Mouse (Mus musculus) megakaryocyte progenitor cell, adult 5-6 weeks (primary cell): ENCODE measurements around the gene Vsx1. TPM values are rescaled to one million over a fixed set of nuclear protein-coding genes. Genes with fewer than 3 reads are reported as not detected.

Source experiments
- ATAC-seq: replicated peaks from 2 replicates; pipeline ENCODE4 v1.8.0; 2016; ENCODE audit warnings: mild to moderate bottlenecking, moderate TSS enrichment, inconsistent platforms; ENCODE audit not compliant: poor library complexity
- total RNA-seq, 2 experiments: library from RNA; stranded (forward) in 1 of 2; stranded (reverse) in 1 of 2; fragments of 157-497, 149-512 nt in 1 of 2; fragments of 200-1000 nt in 1 of 2; gene quantifications; 2 replicates each; pipeline versions ENCODE4 v1.2.3 to v1.2.4; 2015 to 2017

The Vsx1 gene
- total RNA-seq, 2 experiments from 2014 or later: not detected

GRCm38 (mm10) chr2:150667820-150668766 lies 21.1 kb downstream of the Vsx1 start, which contains the start of gene Acss1:
Acss1 (minus strand) TSS chr2:150668500.
- ATAC-seq: peak; percentile 33

- ATAC-seq: peak; percentile 29
Observed at GRCm38 (mm10) chr2:150667065-150667819, 21.9 kb downstream of the Vsx1 start.

DNA sequence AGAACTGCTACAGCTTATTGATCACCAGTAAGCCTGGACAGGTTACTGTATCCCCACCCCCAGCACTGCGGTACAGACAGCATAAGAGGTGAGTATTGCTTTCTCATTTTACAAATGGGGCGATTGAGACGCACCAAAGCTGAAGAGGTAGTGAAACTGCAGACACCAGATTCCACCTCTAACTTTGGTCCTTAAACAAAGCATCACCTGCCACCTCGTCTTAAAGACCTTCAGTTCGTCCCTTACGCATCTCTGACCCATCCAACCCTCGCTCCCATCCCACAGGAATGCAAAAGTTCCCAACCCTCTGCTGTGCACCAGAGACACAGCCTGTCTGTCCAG lies 22.5 kb downstream of the Vsx1 start:
- ATAC-seq: no peak

DNA sequence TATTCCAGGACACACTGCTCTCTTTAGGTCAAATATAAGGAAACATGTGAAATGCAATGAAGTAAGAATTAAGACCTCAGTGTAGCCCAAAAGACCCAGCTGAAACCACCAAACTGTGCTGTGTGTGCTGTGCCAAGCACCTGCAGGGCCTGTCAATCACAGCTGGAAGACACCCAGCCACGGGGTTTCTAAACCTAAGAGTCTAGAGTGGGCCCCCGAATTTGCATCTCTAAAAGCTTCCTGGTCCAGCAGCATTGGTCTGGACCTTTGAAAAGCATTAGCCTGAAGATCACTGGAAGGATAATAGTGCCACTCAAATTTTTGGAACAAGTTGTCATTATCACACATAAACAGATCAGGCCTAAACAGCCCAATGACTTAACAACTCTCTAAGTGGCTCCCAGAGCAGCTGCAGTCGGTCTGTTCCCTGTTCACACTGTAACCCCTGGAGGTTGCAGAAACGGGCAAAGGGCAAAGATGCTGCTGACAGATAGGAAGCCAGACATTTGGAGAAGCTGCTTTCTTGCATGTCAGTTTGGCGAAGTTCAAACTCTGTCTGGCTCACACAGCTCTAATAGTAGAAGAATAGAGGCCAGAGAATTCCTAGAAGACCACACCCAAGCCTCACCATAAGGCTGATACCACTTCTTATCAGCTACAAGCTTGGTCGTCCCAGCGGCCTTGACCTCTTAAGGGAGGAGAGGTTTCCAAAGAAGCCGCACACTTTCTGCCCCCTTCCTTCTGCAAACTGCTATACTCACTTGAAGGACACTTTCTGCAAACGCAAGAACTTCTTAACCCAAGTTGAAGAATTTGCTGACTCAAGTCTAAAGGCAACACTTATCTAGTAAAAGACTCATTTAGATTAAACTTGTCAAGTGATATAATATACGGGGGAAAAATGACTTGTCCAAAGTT lies 23.4 kb downstream of the Vsx1 start:
- ATAC-seq: peak; percentile 37

GRCm38 (mm10) chr2:150665006-150665405 lies 24.2 kb downstream of the Vsx1 start:
- ATAC-seq: no peak

DNA sequence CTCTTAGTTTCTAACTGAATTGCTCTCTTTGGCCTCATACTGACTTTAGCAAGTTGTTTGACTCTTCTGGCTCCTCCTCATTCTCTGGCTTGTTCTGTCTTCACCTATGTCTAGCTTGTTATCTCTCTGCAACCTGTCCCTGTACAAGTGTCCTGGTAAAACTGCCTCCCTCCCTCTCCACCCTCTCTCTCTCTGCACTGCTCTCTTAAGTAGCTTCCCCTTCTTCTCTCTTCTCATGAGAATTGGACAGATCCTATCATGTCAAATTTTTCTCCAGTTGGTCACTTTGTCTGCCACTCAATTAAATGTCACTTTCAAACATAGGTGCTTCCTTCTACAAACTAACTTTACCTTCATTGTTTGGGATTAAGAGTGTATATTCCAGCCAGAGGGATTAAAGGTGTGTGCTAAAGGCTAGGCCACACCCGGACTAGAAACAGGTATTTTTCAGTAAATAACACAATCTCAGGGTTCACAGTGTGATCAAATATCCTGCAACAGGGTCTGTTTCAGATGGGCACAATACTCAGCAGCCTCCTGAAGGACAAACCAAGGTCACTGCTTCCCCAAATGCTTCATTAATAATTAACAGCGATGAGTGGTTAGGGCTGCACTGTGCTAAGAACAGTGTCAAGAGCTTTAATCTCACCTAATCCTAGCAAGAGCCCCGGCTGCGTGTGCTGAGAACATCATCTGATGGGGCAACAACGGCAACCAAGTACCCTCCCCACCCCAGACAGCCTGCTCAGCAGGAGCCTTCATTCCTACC lies 24.8 kb downstream of the Vsx1 start:
- no peak for ATAC-seq

DNA sequence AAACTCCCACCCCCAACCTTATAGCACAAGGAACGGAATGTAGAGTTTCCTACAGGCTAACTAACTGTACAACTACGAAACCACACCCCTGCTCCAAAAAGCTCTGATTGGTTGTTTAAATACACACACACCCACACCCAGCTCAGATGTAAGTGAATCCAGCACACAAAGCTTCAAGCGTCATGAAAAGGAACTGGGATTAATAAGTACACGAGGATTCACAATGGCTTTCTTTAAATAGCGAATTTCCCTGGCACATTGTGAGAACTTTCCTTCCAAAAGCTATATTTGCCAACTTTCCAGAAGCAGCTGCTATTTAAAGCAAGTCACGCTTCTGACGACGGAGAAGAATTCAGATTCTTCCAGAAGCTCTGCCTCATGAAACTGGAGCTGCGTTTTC lies 25.9 kb downstream of the Vsx1 start:
- ATAC-seq: no peak

GRCm38 (mm10) chr2:150662007-150662406 lies 27.2 kb downstream of the Vsx1 start:
- ATAC-seq: no peak

DNA sequence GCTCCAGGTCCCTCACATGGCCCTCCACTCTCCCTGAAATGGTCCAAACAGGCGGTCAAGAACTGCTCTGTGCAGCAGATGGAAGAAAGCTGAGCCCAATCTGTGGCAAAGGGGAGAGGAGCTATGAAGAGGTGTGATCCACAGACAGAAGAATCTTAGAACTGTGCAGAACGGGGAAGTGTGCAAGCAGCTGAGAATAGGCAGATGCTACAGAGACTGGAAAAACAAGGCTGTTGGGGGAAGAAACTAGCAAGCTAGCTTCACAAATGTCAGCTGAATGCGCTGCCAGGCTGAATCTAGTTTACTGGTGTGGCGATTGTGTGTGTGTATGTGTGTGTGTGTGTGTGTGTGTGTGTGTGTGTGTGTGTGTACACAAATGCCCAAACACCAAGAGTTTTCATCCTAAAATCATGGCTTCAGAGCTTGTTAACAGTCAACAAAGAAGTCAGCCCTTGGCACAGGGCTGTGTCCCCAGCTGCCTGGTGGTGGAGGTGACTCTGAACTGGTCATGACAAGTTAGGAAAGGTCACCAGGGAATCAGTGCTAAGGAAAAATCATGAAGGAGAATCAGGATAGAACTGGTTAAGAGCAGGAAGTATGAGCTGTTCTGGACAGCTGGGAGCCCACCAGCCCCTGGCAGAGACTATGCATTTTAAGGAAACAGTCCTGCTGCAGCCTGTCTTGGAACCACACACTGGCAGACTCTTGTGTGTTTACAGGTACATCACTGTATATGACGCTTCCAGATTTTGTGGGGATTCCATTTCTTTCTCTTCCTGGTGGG lies 28.3 kb downstream of the Vsx1 start:
- ATAC-seq: no peak

DNA sequence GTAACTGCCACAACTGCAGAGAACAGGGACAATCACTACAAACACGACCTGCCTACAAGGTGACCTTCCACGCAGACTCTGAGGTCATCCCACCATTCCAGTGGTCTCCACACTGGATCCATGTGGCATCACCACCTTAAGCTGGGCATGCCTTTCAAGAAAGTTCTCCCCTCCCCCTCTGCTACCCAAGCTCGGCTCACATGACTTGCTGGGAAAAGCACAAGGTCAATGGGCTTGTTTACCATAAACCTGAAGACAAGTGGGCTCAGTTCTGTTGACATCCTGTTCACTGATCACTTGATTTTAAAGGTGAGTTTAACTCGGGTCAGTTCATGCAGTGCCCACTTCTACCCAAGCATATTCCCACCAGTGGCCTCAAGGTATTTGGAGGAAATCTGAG lies 29.1 kb downstream of the Vsx1 start:
- ATAC-seq: no peak

GRCm38 (mm10) chr2:150656975-150657768 lies 32.0 kb downstream of the Vsx1 start:
- no peak for ATAC-seq

GRCm38 (mm10) chr2:150656112-150656511 lies 33.0 kb downstream of the Vsx1 start:
- ATAC-seq: peak; percentile 38

DNA sequence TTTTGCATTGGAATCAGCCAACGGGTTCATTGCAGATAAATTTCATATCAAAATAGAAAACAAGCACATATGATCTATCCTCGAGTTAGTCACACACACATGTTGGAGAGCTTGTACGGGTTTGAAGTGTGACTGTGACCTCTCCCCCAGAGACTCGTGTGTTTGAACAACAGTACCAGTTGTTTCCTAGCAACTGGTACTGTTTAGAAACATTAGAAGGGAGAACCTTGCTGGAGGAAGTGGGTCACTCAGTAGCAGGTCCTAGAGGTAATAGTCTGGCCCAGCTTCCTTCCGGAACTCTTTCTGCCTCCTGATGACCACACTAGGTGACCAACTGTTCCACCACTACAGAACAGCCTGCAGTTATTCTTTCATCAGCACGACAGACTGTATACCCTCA lies 33.9 kb downstream of the Vsx1 start:
- ATAC-seq: no peak; the same call in 1 of the 2 replicates

GRCm38 (mm10) chr2:150654814-150655213 lies 34.3 kb downstream of the Vsx1 start:
- ATAC-seq: no peak

- no peak for ATAC-seq
Observed at GRCm38 (mm10) chr2:150651366-150651765, 37.8 kb downstream of the Vsx1 start.

- no peak for ATAC-seq
Observed at GRCm38 (mm10) chr2:150650511-150651074, 38.6 kb downstream of the Vsx1 start.

- ATAC-seq: no peak
Observed at GRCm38 (mm10) chr2:150648300-150648895, 40.8 kb downstream of the Vsx1 start.
